ENCODE assay signal across 9 mouse cellular contexts in genomic region chr16:50309411-50310042, GRCm38 (mm10).
DNase-seq lines count a peak whose midpoint lies in the region; ATAC-seq and TF ChIP-seq lines count a peak whose summit lies in the region.
"Had no signal": no experiment of that assay in that cellular context is flagged by ENCODE, and none has a peak within 500 bp of the region (broad histone marks: within the 10 kb centered on the region; RNA-seq: fewer than 3 reads in every experiment).

No protein-coding gene starts in this region.

- CTCF ChIA-PET in Patski (lab: Charles Lee): interaction anchor here (1.5 kb wide), 1 partner anchor 54 kb away, joined by 3 read pairs; no protein-coding TSS in a partner anchor

- H3K27ac ChIP-seq in intestine, embryonic 16.5 days (ENCODE audit: low read length): no peak overlapping the region
- H3K27ac ChIP-seq: midbrain, embryonic 12.5 days had no signal

- no peak for TF ChIP-seq POLR2A in brain, embryonic 14.5 days (IDR thresholded peaks at IDR 0.05; ENCODE audit: borderline replicate concordance, extremely low read depth, insufficient read depth, insufficient read length, poor library complexity, severe bottlenecking)

- H3K4me2 ChIP-seq in intestine, embryonic 16.5 days (ENCODE audit: low read depth, low read length): no peak overlapping the region
- H3K4me2 ChIP-seq: midbrain, embryonic 12.5 days had no signal

- in situ Hi-C loops in Patski (cut with MboI; ENCODE audit: low pct_unique_long_range_greater_than_20kb): loop anchor here (5.0 to 25.0 kb wide), 3 partner anchors 47 to 1022 kb away; no protein-coding TSS in a partner anchor

- no peaks in the 10 kb centered on the region for H3K36me3 ChIP-seq in intestine, embryonic 16.5 days (ENCODE audit: control insufficient read depth, insufficient read depth, low read length)
- H3K36me3 ChIP-seq: midbrain, embryonic 12.5 days had no signal

- H3K9ac ChIP-seq in intestine, embryonic 16.5 days (ENCODE audit: low read depth, low read length): no peak overlapping the region
- H3K9ac ChIP-seq: midbrain, embryonic 12.5 days had no signal

- peaks cover 10% of the 10 kb centered on the region; the same call in 1 of the 2 replicates for H3K4me1 ChIP-seq in intestine, embryonic 16.5 days (ENCODE audit: control insufficient read depth, insufficient read depth, low read length)
- H3K4me1 ChIP-seq: midbrain, embryonic 12.5 days had no signal

- 57% methylated on average over 9 of the region's 9 CpGs for WGBS in intestine, embryonic 16.5 days

- H3K9me3 ChIP-seq in intestine, embryonic 16.5 days (ENCODE audit: control insufficient read depth, low read length): no peaks in the 10 kb centered on the region
- H3K9me3 ChIP-seq: midbrain, embryonic 12.5 days had no signal

- no peaks in the 10 kb centered on the region for H3K27me3 ChIP-seq in Patski
- no peaks in the 10 kb centered on the region for H3K27me3 ChIP-seq in intestine, embryonic 16.5 days (replicated peaks; ENCODE audit: control insufficient read depth, insufficient read depth, low read length)
- H3K27me3 ChIP-seq: midbrain, embryonic 12.5 days had no signal

- intact Hi-C loops in left cerebral cortex, postnatal 10 days (cut with DNase I): loop anchor here (5.0 kb wide), 1 partner anchor 57 kb away; no protein-coding TSS in a partner anchor

- POLR2A ChIA-PET in Patski (lab: Charles Lee): no interaction called here

- peak; percentile 37 for DNase-seq in Patski (ENCODE audit: low read depth, low spot score)
- peak; percentile 95 for DNase-seq in brain, embryonic 14.5 days (ENCODE audit: low read depth)
- DNase-seq in gastrocnemius, adult 18-20 months (ENCODE audit: low spot score): peak; percentile 91
- peak; percentile 77 to 81 for DNase-seq in left cerebral cortex, postnatal 10 days (ENCODE audit: extremely low spot score in 1 of 2, low spot score in 2 of 2)
- peak; percentile 69 to 85 for DNase-seq in right cerebral cortex, adult 2 months (ENCODE audit: low spot score in 2 of 2)
- no peak for DNase-seq in B cell, adult 2 months
- DNase-seq in spleen, adult 18-20 months: no peak

- peak; percentile 86 for ATAC-seq in Patski
- peak; percentile 84 for ATAC-seq in intestine, embryonic 16.5 days

- no peak overlapping the region for H3K4me3 ChIP-seq in intestine, embryonic 16.5 days (ENCODE audit: low read length)
- H3K4me3 ChIP-seq: midbrain, embryonic 12.5 days had no signal

- TF ChIP-seq CTCF in Patski (IDR thresholded peaks at IDR 0.05): no peak
- no peak for TF ChIP-seq CTCF in brain, embryonic 14.5 days (IDR thresholded peaks at IDR 0.05; ENCODE audit: borderline replicate concordance, extremely low read depth, insufficient read depth, insufficient read length)

Comparison
In these comparisons a context has a peak if more than half of its experiments do, and no peak if none do; other contexts are left out.
1. DNase-seq: peak in Patski (single experiment), brain, embryonic 14.5 days (single experiment), gastrocnemius, adult 18-20 months (single experiment), left cerebral cortex, postnatal 10 days (2 of 2) and right cerebral cortex, adult 2 months (2 of 2); none in B cell, adult 2 months (0 of 2) and spleen, adult 18-20 months (0 of 2).